Mouse (Mus musculus) brain, embryonic 14.5 days (tissue): Measurements from ENCODE around the gene Zfp1.

Experiments
- CTCF ChIP-seq: fragments of 200-500 bp; IDR thresholded peaks from 2 replicates; pipeline ENCODE4 v1.5.1; 2012; ENCODE audit warnings: inconsistent platforms, mild to moderate bottlenecking, moderate library complexity, borderline replicate concordance; ENCODE audit not compliant: insufficient read depth, insufficient read length; ENCODE audit errors: extremely low read depth
- POLR2A ChIP-seq: fragments of 200-500 bp; IDR thresholded peaks from 2 replicates; pipeline ENCODE4 v1.6.1; 2012; ENCODE audit warnings: mild to moderate bottlenecking, inconsistent platforms, borderline replicate concordance; ENCODE audit not compliant: poor library complexity, insufficient read depth, insufficient read length, severe bottlenecking; ENCODE audit errors: extremely low read depth

DNA sequence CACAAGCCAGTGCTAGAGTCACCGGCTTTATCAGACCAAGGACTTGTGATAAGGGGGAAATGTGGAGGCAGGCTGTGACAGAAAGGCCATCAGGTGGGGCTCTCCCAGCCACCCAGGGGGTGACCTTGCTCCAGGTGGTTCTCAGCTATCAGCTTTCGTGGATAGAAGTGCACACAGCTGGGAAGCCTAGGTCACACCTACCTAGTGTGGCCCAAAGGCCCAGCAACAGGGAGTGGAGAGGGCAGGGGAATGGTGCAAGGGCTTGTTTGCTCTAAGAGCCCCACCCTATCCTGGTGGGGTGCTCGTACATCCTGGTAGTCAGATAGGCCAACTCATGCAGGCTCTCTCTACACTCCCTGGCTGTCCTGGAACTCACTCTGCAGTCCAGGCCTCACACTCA lies 62.0 kb downstream of the Zfp1 start:
- TF ChIP-seq CTCF (no peak), POLR2A (no peak)
